Comparison of ENCODE assay signal across 23 mouse cellular contexts in the genomic region with DNA sequence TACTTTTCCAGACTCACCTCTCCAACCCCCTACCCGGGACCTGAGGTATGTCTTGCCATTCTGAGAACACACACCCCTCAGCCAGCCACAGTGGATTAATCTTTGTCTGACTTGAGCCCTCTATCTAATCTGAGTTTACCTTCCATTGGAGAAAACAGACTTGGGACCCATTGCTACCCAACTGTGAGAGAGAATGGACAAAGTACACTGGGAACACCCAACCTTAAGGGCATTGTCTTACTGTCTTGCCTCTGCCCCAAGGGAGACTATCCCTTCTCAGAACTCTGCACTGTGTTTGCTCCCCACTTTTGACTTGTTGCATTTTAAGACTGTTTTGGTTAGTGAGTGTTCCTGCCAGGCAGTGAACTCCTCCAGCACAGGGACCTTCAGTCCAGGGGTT. TPM values are rescaled to one million over a fixed set of nuclear protein-coding genes. Genes with fewer than 3 reads are reported as not detected.
DNase-seq lines count a peak whose midpoint lies in the region; ATAC-seq lines count a peak whose summit lies in the region.
"Had no signal": no experiment of that assay in that cellular context is flagged by ENCODE, and none has a peak within 500 bp of the region (broad histone marks: within the 10 kb centered on the region; RNA-seq: fewer than 3 reads in every experiment).

No protein-coding gene starts in this region.

- H3K27ac ChIP-seq in kidney, embryonic 14.5 days (ENCODE audit: low read depth, low read length), result no peak overlapping the region
- no peak overlapping the region for H3K27ac ChIP-seq in midbrain, embryonic 11.5 days (ENCODE audit: low read depth, low read length)
- H3K27ac ChIP-seq in midbrain, embryonic 15.5 days, result no peak overlapping the region
- peak overlapping the region; percentile 25; the same call in 1 of the 2 replicates for H3K27ac ChIP-seq in intestine, embryonic 16.5 days (ENCODE audit: low read length)
- no peak overlapping the region for H3K27ac ChIP-seq in hindbrain, embryonic 13.5 days
- H3K27ac ChIP-seq: hindbrain, postnatal 0 days; macrophage had no signal

- no peaks in the 10 kb centered on the region for H3K27me3 ChIP-seq in kidney, embryonic 14.5 days (ENCODE audit: control insufficient read depth, insufficient read depth, low read length)
- no peaks in the 10 kb centered on the region for H3K27me3 ChIP-seq in midbrain, embryonic 11.5 days (ENCODE audit: control insufficient read depth, insufficient read depth, low read length)
- H3K27me3 ChIP-seq in midbrain, embryonic 15.5 days (replicated peaks), result no peaks in the 10 kb centered on the region
- no peaks in the 10 kb centered on the region for H3K27me3 ChIP-seq in intestine, embryonic 16.5 days (replicated peaks; ENCODE audit: control insufficient read depth, insufficient read depth, low read length)
- no peaks in the 10 kb centered on the region for H3K27me3 ChIP-seq in hindbrain, embryonic 13.5 days

- H3K9me3 ChIP-seq in kidney, embryonic 14.5 days (ENCODE audit: control insufficient read depth, low read length), result no peaks in the 10 kb centered on the region
- no peaks in the 10 kb centered on the region for H3K9me3 ChIP-seq in midbrain, embryonic 11.5 days (ENCODE audit: control insufficient read depth, low read length)
- no peaks in the 10 kb centered on the region for H3K9me3 ChIP-seq in midbrain, embryonic 15.5 days
- no peaks in the 10 kb centered on the region for H3K9me3 ChIP-seq in intestine, embryonic 16.5 days (ENCODE audit: control insufficient read depth, low read length)
- H3K9me3 ChIP-seq in hindbrain, embryonic 13.5 days, result no peaks in the 10 kb centered on the region

- 0 out of 2 replicates have a peak, but pooled peaks cover 7% of the 10 kb centered on the region for H3K36me3 ChIP-seq in kidney, embryonic 14.5 days (ENCODE audit: control insufficient read depth, insufficient read depth, low read length)
- H3K36me3 ChIP-seq in midbrain, embryonic 11.5 days (ENCODE audit: control insufficient read depth, insufficient read depth, low read length), result no peaks in the 10 kb centered on the region
- no peaks in the 10 kb centered on the region for H3K36me3 ChIP-seq in midbrain, embryonic 15.5 days (replicated peaks)
- H3K36me3 ChIP-seq in intestine, embryonic 16.5 days (ENCODE audit: control insufficient read depth, insufficient read depth, low read length), result no peaks in the 10 kb centered on the region
- H3K36me3 ChIP-seq in hindbrain, embryonic 13.5 days, result peaks cover 21% of the 10 kb centered on the region
- H3K36me3 ChIP-seq: G1E had no signal

- WGBS in kidney, embryonic 14.5 days, result 93% methylated on average over 1 of the region's 1 CpGs
- WGBS in midbrain, embryonic 11.5 days, result 84% methylated on average over 1 of the region's 1 CpGs
- WGBS in midbrain, embryonic 15.5 days, result 92% methylated on average over 1 of the region's 1 CpGs
- 69% methylated on average over 1 of the region's 1 CpGs for WGBS in intestine, embryonic 16.5 days
- 74% methylated on average over 1 of the region's 1 CpGs for WGBS in hindbrain, embryonic 13.5 days

- H3K4me3 ChIP-seq in kidney, embryonic 14.5 days (ENCODE audit: low read length), result no peak overlapping the region
- H3K4me3 ChIP-seq in midbrain, embryonic 11.5 days (ENCODE audit: low read depth, low read length), result no peak overlapping the region
- no peak overlapping the region for H3K4me3 ChIP-seq in midbrain, embryonic 15.5 days
- H3K4me3 ChIP-seq in intestine, embryonic 16.5 days (ENCODE audit: low read length), result no peak overlapping the region
- H3K4me3 ChIP-seq in hindbrain, embryonic 13.5 days, result no peak overlapping the region

- peaks cover 9% of the 10 kb centered on the region; the same call in 1 of the 2 replicates for H3K4me1 ChIP-seq in kidney, embryonic 14.5 days (ENCODE audit: control insufficient read depth, insufficient read depth, low read length)
- peaks cover 7% of the 10 kb centered on the region for H3K4me1 ChIP-seq in midbrain, embryonic 11.5 days (ENCODE audit: control insufficient read depth, insufficient read depth, low read length)
- peaks cover 30% of the 10 kb centered on the region for H3K4me1 ChIP-seq in midbrain, embryonic 15.5 days
- peaks cover 12% of the 10 kb centered on the region for H3K4me1 ChIP-seq in intestine, embryonic 16.5 days (ENCODE audit: control insufficient read depth, insufficient read depth, low read length)
- peaks cover 66% of the 10 kb centered on the region for H3K4me1 ChIP-seq in hindbrain, embryonic 13.5 days (replicated peaks)

- DNase-seq in kidney, adult 11 months, result peak; percentile 35
- DNase-seq in midbrain, embryonic 11.5 days (ENCODE audit: low spot score, missing footprints), result peak; percentile 73
- peak; percentile 70 for DNase-seq in yolk sac, embryonic 10.5 days (ENCODE audit: low spot score)
- no peak for DNase-seq in layer of hippocampus, postnatal 36 days
- DNase-seq: adrenal gland, adult 8-10 months; cerebellum, adult 18-20 months; cerebellum, postnatal 25 days; embryo, embryonic 11 days; layer of hippocampus, adult 9-11 months; left cerebral cortex, postnatal 4 days; liver, postnatal 0 days; thymus, adult 18-20 months; thymus, postnatal 36 days had no signal

- H3K9ac ChIP-seq in kidney, embryonic 14.5 days (ENCODE audit: low read depth, low read length), result no peak overlapping the region
- H3K9ac ChIP-seq in midbrain, embryonic 11.5 days (ENCODE audit: low read length), result no peak overlapping the region
- H3K9ac ChIP-seq in midbrain, embryonic 15.5 days, result no peak overlapping the region
- H3K9ac ChIP-seq in intestine, embryonic 16.5 days (ENCODE audit: low read depth, low read length), result no peak overlapping the region
- no peak overlapping the region for H3K9ac ChIP-seq in hindbrain, embryonic 13.5 days
- H3K9ac ChIP-seq: forebrain, postnatal 0 days; liver, postnatal 0 days had no signal

- no peak for ATAC-seq in kidney, embryonic 14.5 days (ENCODE audit: low FRiP score, low TSS enrichment)
- no peak for ATAC-seq in midbrain, embryonic 11.5 days (ENCODE audit: low FRiP score)
- no peak for ATAC-seq in midbrain, embryonic 15.5 days (replicated peaks)
- ATAC-seq in intestine, embryonic 16.5 days, result peak; percentile 32; the same call in 1 of the 2 replicates
- no peak for ATAC-seq in hindbrain, embryonic 13.5 days (ENCODE audit: low FRiP score)
- ATAC-seq: forebrain, postnatal 0 days; hindbrain, postnatal 0 days; liver, postnatal 0 days; lung, postnatal 0 days had no signal

- no peak overlapping the region for H3K4me2 ChIP-seq in kidney, embryonic 14.5 days (replicated peaks; ENCODE audit: low read depth, low read length)
- no peak overlapping the region for H3K4me2 ChIP-seq in midbrain, embryonic 11.5 days
- no peak overlapping the region for H3K4me2 ChIP-seq in midbrain, embryonic 15.5 days
- H3K4me2 ChIP-seq in intestine, embryonic 16.5 days (ENCODE audit: low read depth, low read length), result 0 out of 2 replicates have a peak overlapping the region, but pooled peaks have one; percentile 4
- no peak overlapping the region for H3K4me2 ChIP-seq in hindbrain, embryonic 13.5 days
- H3K4me2 ChIP-seq: liver, embryonic 11.5 days had no signal

RNA-seq across cellular contexts. Expression of a gene that starts 4.7 kb away (rescaled TPM):
- polyA plus RNA-seq in kidney, embryonic 14.5 days (2014; fragmentation: Nextera tagmentation; extraction: Ambion mirVana), result 30.6 and 34.1 TPM in 2 replicates
- polyA plus RNA-seq in midbrain, embryonic 11.5 days (2014; fragmentation: Nextera tagmentation; extraction: Ambion mirVana), result 35.4 and 39.9 TPM in 2 replicates
- 77.5 and 78.7 TPM in 2 replicates for polyA plus RNA-seq in midbrain, embryonic 15.5 days (2015; fragmentation: Nextera tagmentation; extraction: Ambion mirVana)
- polyA plus RNA-seq in intestine, embryonic 16.5 days (2015; fragmentation: Nextera tagmentation; extraction: Ambion mirVana), result 25.3 and 29.5 TPM in 2 replicates
- 10 to 100 TPM; 10.5 to 12.5 TPM for total RNA-seq in layer of hippocampus, postnatal 36 days (2021)
- 74.9 and 76.4 TPM in 2 replicates for polyA plus RNA-seq in hindbrain, embryonic 13.5 days (2015; fragmentation: Nextera tagmentation; extraction: Ambion mirVana)
- total RNA-seq: G1E had no signal
- polyA plus RNA-seq: G1E, macrophage had no signal

Comparison
In these comparisons a context has a peak if more than half of its experiments do, and no peak if none do; other contexts are left out.
1. DNase-seq: peak in kidney, adult 11 months (single experiment), midbrain, embryonic 11.5 days (single experiment) and yolk sac, embryonic 10.5 days (single experiment); none in layer of hippocampus, postnatal 36 days (0 of 2).